Mouse (Mus musculus) bone marrow macrophage, adult 2 months (primary cell): ENCODE data around the gene Ly86.

Source experiments
- CTCF ChIP-seq: IDR thresholded peaks from 2 replicates; pipeline ENCODE4 v1.5.1; 2012; ENCODE audit warnings: low read depth, mild to moderate bottlenecking, low read length, moderate library complexity
- POLR2A ChIP-seq: IDR thresholded peaks from 2 replicates; pipeline ENCODE4 v1.6.1; 2012; ENCODE audit warnings: mild to moderate bottlenecking, low read depth, low read length, borderline replicate concordance

- no peak for TF ChIP-seq CTCF
- TF ChIP-seq POLR2A, result no peak
Measured at GRCm38 (mm10) chr13:37436267-37437013, 91.4 kb downstream of the Ly86 start.
